Mouse (Mus musculus) small intestine, adult 2 months (tissue): ENCODE data around the gene Ltb. TPM values are rescaled to one million over a fixed set of nuclear protein-coding genes. Genes with fewer than 3 reads are reported as not detected.

Source experiments
- H3K27ac ChIP-seq: fragments of 200-500 bp; 2 replicates; pipeline ENCODE4 v1.5.1; 2012; ENCODE audit warnings: low read depth, low read length, control low read depth, inconsistent platforms; ENCODE audit not compliant: insufficient read depth
- H3K27me3 ChIP-seq: fragments of 200-500 bp; 2 replicates; pipeline ENCODE4 v1.6.1; 2012; ENCODE audit warnings: mild to moderate bottlenecking, moderate library complexity, low read length, inconsistent platforms; ENCODE audit not compliant: control insufficient read depth, insufficient read depth
- H3K36me3 ChIP-seq: fragments of 200-500 bp; 2 replicates; pipeline ENCODE4 v1.6.1; 2012; ENCODE audit warnings: mild to moderate bottlenecking, low read length, control low read depth, inconsistent platforms; ENCODE audit not compliant: control insufficient read depth, insufficient read depth
- H3K4me1 ChIP-seq: fragments of 200-500 bp; 2 replicates; pipeline ENCODE4 v1.6.1; 2012; ENCODE audit warnings: low read length, inconsistent platforms, mixed read lengths; ENCODE audit not compliant: control insufficient read depth, insufficient read depth, insufficient read length
- H3K4me3 ChIP-seq: fragments of 200-500 bp; 2 replicates; pipeline ENCODE4 v1.5.1; 2012; ENCODE audit warnings: low read depth, mild to moderate bottlenecking, control low read depth, inconsistent platforms, low read length, moderate library complexity
- CTCF ChIP-seq: fragments of 200-500 bp; IDR thresholded peaks from 2 replicates; pipeline ENCODE4 v1.5.1; 2012; ENCODE audit warnings: low read depth, mild to moderate bottlenecking, control low read depth, inconsistent platforms, low read length, moderate library complexity, mixed read lengths; ENCODE audit not compliant: insufficient replicate concordance, insufficient read length; ENCODE audit errors: extremely low read depth
- POLR2A ChIP-seq: fragments of 200-500 bp; IDR thresholded peaks from 2 replicates; pipeline ENCODE4 v1.6.1; 2012; ENCODE audit warnings: low read depth, mild to moderate bottlenecking, control low read depth, inconsistent platforms, low read length, moderate library complexity
- WGBS: fragments of 180-500 bp; shearing (Covaris S2); methylation state at CpG from one replicate; pipeline ENCODE4 v1.1.7; 2018; 5-methylcytosine and 5-hydroxymethylcytosine counted together
- polyA plus RNA-seq: library from polyadenylated mRNA; depleted of rRNA; stranded (reverse); fragments of >200 nt; gene quantifications from 2 replicates; pipeline ENCODE4 v1.2.3, GENCODE M21; 2012

The Ltb gene
- polyA plus RNA-seq, 1 experiment, result 32.9 TPM

DNA sequence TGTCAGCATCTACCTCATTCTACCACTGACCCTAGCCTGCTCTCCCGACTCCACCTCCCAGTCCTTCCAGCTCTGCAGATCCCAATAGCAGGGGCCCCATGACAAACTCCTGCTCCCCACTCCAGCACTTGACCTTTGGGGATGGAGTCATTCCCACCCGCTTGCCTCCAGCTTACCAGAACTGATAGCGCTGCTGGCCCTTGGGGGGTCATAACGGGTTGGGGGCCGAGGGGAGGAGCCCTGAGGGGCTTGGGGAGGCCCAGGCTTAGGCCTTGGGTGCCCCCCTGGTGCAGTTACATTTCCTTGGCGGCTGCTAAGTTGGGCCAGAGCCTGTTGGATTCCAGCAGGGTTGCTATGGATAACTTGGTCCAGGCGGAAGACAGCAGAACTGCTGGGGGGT lies 39.6 kb upstream of the Ltb start:
- Histone ChIP-seq H3K27me3 (no peaks in the 10 kb centered on the region), H3K4me3 (no peak overlapping the region), H3K36me3 (peaks cover 96% of the 10 kb centered on the region), H3K4me1 (no peaks in the 10 kb centered on the region), H3K27ac (no peak overlapping the region)
- WGBS, result 88% methylated on average over 7 of the region's 7 CpGs
- no peak for TF ChIP-seq CTCF

DNA sequence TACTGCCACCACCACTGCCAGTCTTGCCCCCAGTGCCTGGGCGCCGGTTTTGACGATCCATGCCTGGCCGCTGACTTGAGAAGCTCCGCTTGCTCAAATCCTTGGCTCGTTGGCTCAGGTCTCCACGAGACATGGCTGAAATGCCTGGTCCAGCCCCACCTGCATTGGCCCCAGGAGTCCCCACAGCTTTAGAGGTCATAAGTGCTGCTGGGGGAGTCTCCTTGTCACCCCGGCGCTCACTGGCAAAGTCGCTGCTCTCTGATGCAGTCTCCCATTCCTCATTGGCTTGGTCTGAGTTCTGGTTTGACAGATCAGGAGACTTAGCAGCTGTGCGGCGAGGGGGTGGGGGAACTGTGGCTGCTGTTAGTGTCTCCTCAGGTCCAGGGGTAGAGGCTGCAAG lies 38.8 kb upstream of the Ltb start:
- H3K27ac ChIP-seq, result no peak overlapping the region
- 92% methylated on average over 12 of the region's 12 CpGs for WGBS
- TF ChIP-seq CTCF, result no peak
- no peak for TF ChIP-seq POLR2A

DNA sequence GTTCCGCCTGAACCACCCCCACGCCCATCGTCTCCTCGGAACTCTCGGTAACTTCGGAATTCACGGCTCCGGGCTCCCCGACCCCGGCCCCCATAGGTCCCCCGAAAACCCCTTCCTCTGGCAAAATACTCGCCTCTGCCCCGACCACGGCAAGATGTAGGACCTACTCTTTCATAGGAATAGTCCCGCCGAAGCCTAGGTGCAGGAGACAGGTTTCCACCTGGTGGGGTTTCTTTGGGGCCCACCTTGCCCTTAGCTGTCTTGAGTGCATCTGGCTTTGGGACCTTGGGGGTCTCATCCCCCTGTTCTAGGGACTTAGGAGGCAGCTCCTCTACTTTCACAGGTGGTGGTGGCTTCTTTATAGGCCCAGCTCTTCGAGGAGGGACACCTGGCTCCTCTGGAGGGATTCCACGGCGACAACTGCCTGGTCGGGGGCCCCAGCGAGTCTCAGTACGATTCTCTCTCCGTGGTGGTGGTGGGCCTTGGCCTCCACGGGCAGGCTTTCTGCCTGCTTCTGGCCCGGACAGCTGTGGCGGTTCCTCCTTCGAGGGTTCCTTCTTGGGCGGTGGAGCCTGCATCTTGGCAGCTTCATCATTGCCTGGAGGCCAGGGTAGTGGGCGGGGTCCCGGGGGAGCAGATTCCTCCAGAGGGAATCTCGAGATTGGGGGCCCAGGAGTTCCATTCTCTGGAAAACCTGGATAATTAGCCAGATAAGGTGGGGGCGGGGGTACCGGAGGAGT lies 37.6 kb upstream of the Ltb start:
- H3K4me1 ChIP-seq, result no peaks in the 10 kb centered on the region
- no peak for TF ChIP-seq POLR2A
- TF ChIP-seq CTCF, result no peak
- no peak overlapping the region for H3K27ac ChIP-seq
- WGBS, result 87% methylated on average over 33 of the region's 33 CpGs
- H3K4me3 ChIP-seq, result no peak overlapping the region
- H3K36me3 ChIP-seq, result peaks cover 98% of the 10 kb centered on the region
- H3K27me3 ChIP-seq, result no peaks in the 10 kb centered on the region

More for the DNA sequence above, 38.8 kb upstream of the Ltb start:
- no peaks in the 10 kb centered on the region for H3K4me1 ChIP-seq
- H3K27me3 ChIP-seq, result no peaks in the 10 kb centered on the region
- H3K36me3 ChIP-seq, result peaks cover 96% of the 10 kb centered on the region
- H3K4me3 ChIP-seq, result no peak overlapping the region

DNA sequence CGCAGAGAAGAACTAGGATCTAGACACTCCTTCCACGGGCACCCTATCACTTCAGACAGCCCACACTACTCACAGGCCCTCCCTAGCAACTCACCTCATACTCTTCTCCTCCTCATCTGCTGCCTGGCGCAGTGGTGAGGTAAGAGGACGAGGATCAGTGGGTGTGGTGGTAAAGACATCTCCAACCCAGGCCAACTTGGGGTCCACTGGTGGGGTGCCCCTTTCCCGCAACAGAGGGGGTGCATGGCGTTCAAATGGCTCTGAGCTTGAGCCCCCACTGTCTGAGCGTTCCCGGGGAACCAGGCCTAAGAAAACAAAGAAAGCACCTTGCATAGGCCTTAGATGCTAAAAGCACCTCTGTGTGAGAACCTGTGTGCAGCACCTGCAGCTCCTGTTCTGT lies 37.0 kb upstream of the Ltb start:
- no peaks in the 10 kb centered on the region for H3K4me1 ChIP-seq
- WGBS, result 90% methylated on average over 8 of the region's 8 CpGs
- H3K4me3 ChIP-seq, result no peak overlapping the region
- TF ChIP-seq CTCF (no peak), POLR2A (no peak)
- H3K27ac ChIP-seq, result no peak overlapping the region
- H3K36me3 ChIP-seq, result peaks cover 99% of the 10 kb centered on the region
- no peaks in the 10 kb centered on the region for H3K27me3 ChIP-seq

GRCm38 (mm10) chr17:35157661-35158175 lies 36.5 kb upstream of the Ltb start:
- no peak for TF ChIP-seq CTCF
- no peak for TF ChIP-seq POLR2A
- Histone ChIP-seq H3K27me3 (no peaks in the 10 kb centered on the region), H3K4me1 (peaks cover 1% of the 10 kb centered on the region; the same call in 1 of the 2 replicates), H3K27ac (no peak overlapping the region), H3K36me3 (peaks cover 94% of the 10 kb centered on the region), H3K4me3 (no peak overlapping the region)
- WGBS, result 90% methylated on average over 8 of the region's 8 CpGs

GRCm38 (mm10) chr17:35158850-35159593 lies 35.2 kb upstream of the Ltb start:
- WGBS, result 92% methylated on average over 16 of the region's 16 CpGs
- TF ChIP-seq POLR2A (no peak), CTCF (no peak)
- no peak overlapping the region for H3K4me3 ChIP-seq
- peaks cover 4% of the 10 kb centered on the region; the same call in 1 of the 2 replicates for H3K4me1 ChIP-seq
- no peak overlapping the region for H3K27ac ChIP-seq
- H3K27me3 ChIP-seq, result no peaks in the 10 kb centered on the region
- H3K36me3 ChIP-seq, result peaks cover 81% of the 10 kb centered on the region

GRCm38 (mm10) chr17:35159638-35160037 lies 34.6 kb upstream of the Ltb start:
- TF ChIP-seq POLR2A, result no peak
- TF ChIP-seq CTCF, result no peak
- Histone ChIP-seq H3K27me3 (no peaks in the 10 kb centered on the region), H3K36me3 (peaks cover 75% of the 10 kb centered on the region), H3K27ac (no peak overlapping the region), H3K4me3 (no peak overlapping the region), H3K4me1 (peaks cover 4% of the 10 kb centered on the region; the same call in 1 of the 2 replicates)
- WGBS, result 83% methylated on average over 7 of the region's 7 CpGs
